Mouse (Mus musculus) CH12.LX (cell line): ENCODE measurements at regions not wholly inside any gene's neighbourhood (a gene's known extent, or its start where the extent isn't known, plus 50 kb on each side); places are given as distances from the start of the nearest gene placed in this dataset.

ENCODE experiments used
- CHD1 ChIP-seq: IDR thresholded peaks from 2 replicates; pipeline ENCODE4 v1.6.1; 2012; ENCODE audit warnings: low read depth, low read length, improper control_type of control experiment, inconsistent platforms
- CTCF ChIP-seq, 2 experiments: IDR thresholded peaks in 1 of 2; conservative IDR thresholded peaks in 1 of 2; 2 replicates each; pipeline ENCODE4 v1.5.1; 2011 to 2012; ENCODE audit warnings: low read depth in 2 of 2, low read length in 2 of 2, improper control_type of control experiment in 1 of 2, inconsistent platforms in 1 of 2, mild to moderate bottlenecking in 1 of 2, moderate library complexity in 1 of 2
- EP300 ChIP-seq: IDR thresholded peaks from 2 replicates; pipeline ENCODE4 v1.6.1; 2011; ENCODE audit warnings: low read length, improper control_type of control experiment
- JUND ChIP-seq: conservative IDR thresholded peaks from 2 replicates; pipeline ENCODE4 v1.6.1; 2011; ENCODE audit warnings: low read depth, low read length, improper control_type of control experiment
- MAFK ChIP-seq: IDR thresholded peaks from 2 replicates; pipeline ENCODE4 v1.6.1; 2011; ENCODE audit warnings: low read length, improper control_type of control experiment; ENCODE audit not compliant: insufficient replicate concordance
- MAZ ChIP-seq: IDR thresholded peaks from 2 replicates; pipeline ENCODE4 v1.6.1; 2012; ENCODE audit warnings: low read depth, mild to moderate bottlenecking, inconsistent platforms, low read length, improper control_type of control experiment, moderate library complexity
- POLR2A ChIP-seq: IDR thresholded peaks from 2 replicates; pipeline ENCODE4 v1.6.1; 2011; ENCODE audit warnings: low read depth, mild to moderate bottlenecking, improper control_type of control experiment, low read length
- SIN3A ChIP-seq: IDR thresholded peaks from 2 replicates; pipeline ENCODE4 v1.6.1; 2012; ENCODE audit warnings: low read length, improper control_type of control experiment, inconsistent platforms
- TCF12 ChIP-seq: IDR thresholded peaks from 2 replicates; pipeline ENCODE4 v1.6.1; 2014; ENCODE audit warnings: low read depth, mild to moderate bottlenecking, inconsistent platforms, low read length, improper control_type of control experiment
- USF1 ChIP-seq: IDR thresholded peaks from 2 replicates; pipeline ENCODE4 v1.6.1; 2014; ENCODE audit warnings: low read depth, mild to moderate bottlenecking, inconsistent platforms, low read length, improper control_type of control experiment
- ZMIZ1 ChIP-seq: IDR thresholded peaks from 2 replicates; pipeline ENCODE4 v1.6.1; 2012; ENCODE audit warnings: low read depth, mild to moderate bottlenecking, inconsistent platforms, low read length, improper control_type of control experiment
- ZNF384 ChIP-seq: IDR thresholded peaks from 2 replicates; pipeline ENCODE4 v1.6.1; 2012; ENCODE audit warnings: low read depth, low read length, improper control_type of control experiment, inconsistent platforms

DNA sequence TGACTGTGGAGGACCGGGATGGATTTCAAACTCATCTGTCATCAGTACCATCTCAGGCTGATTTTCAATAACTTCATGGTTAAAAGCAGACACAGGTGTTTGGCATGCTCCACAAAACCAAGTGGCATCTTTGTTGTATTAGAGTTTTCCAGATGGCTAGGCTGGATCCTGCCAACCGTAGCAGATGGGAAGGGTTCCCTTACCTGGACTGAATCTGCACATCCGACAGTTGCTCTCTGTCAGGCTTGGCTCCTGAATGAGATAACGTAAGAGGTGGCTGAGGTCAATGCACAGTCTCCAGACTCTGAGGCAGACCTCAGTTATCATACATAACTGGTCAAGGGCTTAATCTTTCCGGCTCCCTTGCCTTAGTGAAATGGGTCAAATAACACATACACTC is 99.0 kb upstream of the Ankrd1 start:
- TF ChIP-seq CHD1 (no peak), POLR2A (no peak), EP300 (no peak), CTCF (conservative IDR thresholded peaks at IDR 0.05 in 1 of 2, IDR thresholded peaks at IDR 0.05 in 1 of 2; ENCODE audit: low read depth in 2 of 2, low read length in 2 of 2) (no peak), TCF12 (no peak), JUND (no peak), ZMIZ1 (no peak), SIN3A (no peak), MAZ (no peak), MAFK (no peak), ZNF384 (no peak), USF1 (no peak)
